16 mouse cellular contexts compared by ENCODE assay signal in the genomic region with DNA sequence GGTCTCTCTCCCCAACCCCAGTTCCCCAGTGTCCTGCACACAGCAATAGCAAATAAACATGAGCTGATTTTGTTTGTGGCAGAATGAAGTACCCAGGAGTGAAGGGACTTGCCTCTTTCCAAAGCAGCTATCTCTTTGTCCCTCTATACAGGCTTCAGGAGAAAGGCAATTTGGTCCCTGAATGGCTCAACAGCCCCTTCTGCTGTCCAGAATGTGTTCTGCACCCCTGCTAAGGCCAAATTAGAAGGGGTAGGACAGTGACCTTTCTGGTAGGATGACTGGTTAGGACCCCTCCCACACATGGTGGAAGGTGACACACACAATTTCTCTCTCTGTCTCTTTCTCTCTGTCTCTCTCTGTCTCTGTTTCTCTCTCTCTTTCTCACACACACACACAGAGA. TPM values are rescaled to one million over a fixed set of nuclear protein-coding genes. Genes with fewer than 3 reads are reported as not detected.
DNase-seq lines count a peak whose midpoint lies in the region; TF ChIP-seq lines count a peak whose summit lies in the region.
"Not testable (repeated sequence)": the region's sequence is repeated elsewhere in the genome, so short reads cannot be mapped to it uniquely, and the experiment has no call there.
"Had no signal": no experiment of that assay in that cellular context is flagged by ENCODE, and none has a peak within 500 bp of the region (broad histone marks: within the 10 kb centered on the region; RNA-seq: fewer than 3 reads in every experiment).

No protein-coding gene starts in this region.

- intact Hi-C loops in heart, postnatal 10 days (cut with DNase I): loop anchor here (2.0 kb wide), 1 partner anchor 35 kb away; no protein-coding TSS in a partner anchor

- not testable (repeated sequence) for TF ChIP-seq EP300 in CH12.LX (IDR thresholded peaks at IDR 0.05; ENCODE audit: low read length)

- H3K4me2 ChIP-seq in CH12.LX (ENCODE audit: insufficient read depth, low read depth, poor library complexity, severe bottlenecking): not testable (repeated sequence)

- in situ Hi-C loops in CH12.LX (cut with MboI; ENCODE audit: low pct_ligation_motif_present, low pct_unique_long_range_greater_than_20kb, low sequenced_read_pairs): not testable (repeated sequence)

- H3K27me3 ChIP-seq in CH12.LX (replicated peaks): peaks cover 12% of the 10 kb centered on the region

- not testable (repeated sequence) for TF ChIP-seq POLR2A in CH12.LX (IDR thresholded peaks at IDR 0.05; ENCODE audit: low read depth, low read length)

- not testable (repeated sequence) for H3K4me1 ChIP-seq in CH12.LX (ENCODE audit: control insufficient read depth in 1 of 2, insufficient read depth in 2 of 2)

- H3K9me3 ChIP-seq in CH12.LX (replicated peaks; ENCODE audit: low read length): not testable (repeated sequence)

- DNase-seq in CH12.LX (ENCODE audit: extremely low read depth): peak; percentile 8
- peak; percentile 33 for DNase-seq in adrenal gland, adult 2 months
- peak; percentile 27 for DNase-seq in embryo, embryonic 10 days (ENCODE audit: low spot score)
- DNase-seq in heart, postnatal 10 days: peak; percentile 21 to 25
- peak; percentile 42 to 53 for DNase-seq in kidney, postnatal 4 days
- DNase-seq in lung, postnatal 10 days: peak; percentile 21
- DNase-seq in ovary, postnatal 36 days (ENCODE audit: low spot score): peak; percentile 7

- H3K36me3 ChIP-seq in CH12.LX (replicated peaks in 1 of 2; ENCODE audit: control insufficient read depth in 1 of 2, insufficient read depth in 1 of 2, low read length in 1 of 2): not testable (repeated sequence)

- peak in 1 of 2 experiments; percentile 59; a peak in 2 of 4 replicates for TF ChIP-seq CTCF in CH12.LX (conservative IDR thresholded peaks at IDR 0.05 in 1 of 2, IDR thresholded peaks at IDR 0.05 in 1 of 2; ENCODE audit: low read depth in 2 of 2, low read length in 2 of 2)

- H3K4me3 ChIP-seq in CH12.LX (replicated peaks in 1 of 3; ENCODE audit: low read depth in 2 of 3, low read length in 2 of 3, poor library complexity in 1 of 3): not testable (repeated sequence)

- not testable (repeated sequence) for H3K79me2 ChIP-seq in CH12.LX (replicated peaks; ENCODE audit: control insufficient read depth, extremely low read depth, insufficient read depth, poor library complexity, severe bottlenecking)

- H3K27ac ChIP-seq in CH12.LX (ENCODE audit: insufficient read depth, low read depth): not testable (repeated sequence)

- H3K9ac ChIP-seq in CH12.LX (ENCODE audit: insufficient read depth, low read depth): not testable (repeated sequence)

- TF ChIP-seq RAD21 in CH12.LX (IDR thresholded peaks at IDR 0.05; ENCODE audit: low read depth, low read length): peak; percentile 43

- dilution Hi-C loops in CH12.LX (cut with MboI; ENCODE audit: extremely low pct_ligation_motif_present, extremely low pct_unique_long_range_greater_than_20kb, low sequenced_read_pairs): not testable (repeated sequence)

TF ChIP-seq in CH12.LX, 34 proteins besides CTCF, POLR2A, EP300 and RAD21:
- peak; percentile 33; the same call in 1 of the 2 replicates for TF ChIP-seq SMC3 (IDR thresholded peaks at IDR 0.05; ENCODE audit: low read depth, low read length)

RNA-seq across cellular contexts. Expression of a gene that starts 36.9 kb away (rescaled TPM):
- total RNA-seq in CH12.LX (2012; rRNA removed) (0.17 TPM in 1 of 2 replicates, not detected in the other), CH12.LX (2014; rRNA removed) (not detected in 2 replicates)
- polyA plus RNA-seq in CH12.LX (2012; ENCODE audit: insufficient read length, low read depth): not detected in 2 replicates
- not detected for total RNA-seq in adrenal gland, adult 2 months (2021)
- not detected in 2 replicates for polyA plus RNA-seq in adrenal gland, adult 2 months (2012; rRNA removed)
- not detected for total RNA-seq in heart, postnatal 10 days (2021)
- total RNA-seq: adrenal gland, postnatal 4 days; gastrocnemius, postnatal 10 days; hematopoietic stem cell, adult 5-6 weeks had no signal
- polyA plus RNA-seq: cortical plate, adult 2 months; forebrain, embryonic 16.5 days; heart, embryonic 10.5 days; limb, embryonic 12.5 days; liver, embryonic 16.5 days; midbrain, embryonic 12.5 days had no signal
